In genomic region chr5:65242740-65243139, GRCm38 (mm10) we compare ENCODE assay signal across 8 mouse cellular contexts. TPM values are rescaled to one million over a fixed set of nuclear protein-coding genes. Genes with fewer than 3 reads are reported as not detected.
DNase-seq lines count a peak whose midpoint lies in the region; ATAC-seq lines count a peak whose summit lies in the region.

No protein-coding gene starts in this region.

- no peaks in the 10 kb centered on the region for H3K9me3 ChIP-seq in embryonic facial prominence, embryonic 14.5 days (ENCODE audit: control insufficient read depth, low read length)
- no peaks in the 10 kb centered on the region for H3K9me3 ChIP-seq in midbrain, embryonic 14.5 days (ENCODE audit: control insufficient read depth, low read length)

- peak; percentile 9 for DNase-seq in cerebellum, adult 11 months
- DNase-seq in cerebellum, adult 11-12 months = no peak
- peak; percentile 35 for DNase-seq in left cerebral cortex, postnatal 4 days
- no peak for DNase-seq in left cerebral cortex, adult 8-10 months (ENCODE audit: low spot score in 2 of 2)
- DNase-seq in ZHBTc4 (ENCODE audit: low read depth, low spot score) = peak; percentile 67
- DNase-seq in embryonic facial prominence, embryonic 14.5 days (ENCODE audit: low spot score) = peak; percentile 61
- DNase-seq in midbrain, embryonic 14.5 days = peak; percentile 77
- no peak for DNase-seq in layer of hippocampus, adult 9-10 months (ENCODE audit: low spot score)

- H3K9ac ChIP-seq in embryonic facial prominence, embryonic 14.5 days (ENCODE audit: low read depth, low read length) = no peak overlapping the region
- no peak overlapping the region for H3K9ac ChIP-seq in midbrain, embryonic 14.5 days (replicated peaks; ENCODE audit: low read length)

- 59% methylated on average over 5 of the region's 5 CpGs for WGBS in embryonic facial prominence, embryonic 14.5 days
- 54% methylated on average over 5 of the region's 5 CpGs for WGBS in midbrain, embryonic 14.5 days

- H3K27ac ChIP-seq in embryonic facial prominence, embryonic 14.5 days (replicated peaks; ENCODE audit: low read depth, low read length) = no peak overlapping the region
- no peak overlapping the region for H3K27ac ChIP-seq in midbrain, embryonic 14.5 days (replicated peaks; ENCODE audit: low read depth, low read length)

- H3K27me3 ChIP-seq in embryonic facial prominence, embryonic 14.5 days (replicated peaks; ENCODE audit: control insufficient read depth, insufficient read depth, low read length) = no peaks in the 10 kb centered on the region
- no peaks in the 10 kb centered on the region for H3K27me3 ChIP-seq in midbrain, embryonic 14.5 days (ENCODE audit: control insufficient read depth, insufficient read depth, low read length)

- H3K4me3 ChIP-seq in embryonic facial prominence, embryonic 14.5 days (ENCODE audit: low read depth, low read length) = no peak overlapping the region
- no peak overlapping the region for H3K4me3 ChIP-seq in midbrain, embryonic 14.5 days (replicated peaks; ENCODE audit: low read depth, low read length)

- peaks cover 22% of the 10 kb centered on the region; the same call in 1 of the 2 replicates for H3K36me3 ChIP-seq in embryonic facial prominence, embryonic 14.5 days (ENCODE audit: control insufficient read depth, insufficient read depth, low read length)
- H3K36me3 ChIP-seq in midbrain, embryonic 14.5 days (ENCODE audit: control insufficient read depth, insufficient read depth, low read length) = peaks cover 27% of the 10 kb centered on the region

- no peak for ATAC-seq in embryonic facial prominence, embryonic 14.5 days (ENCODE audit: low read depth)
- ATAC-seq in midbrain, embryonic 14.5 days (ENCODE audit: low FRiP score, low TSS enrichment) = no peak

- H3K4me2 ChIP-seq in embryonic facial prominence, embryonic 14.5 days (ENCODE audit: low read depth, low read length) = no peak overlapping the region
- no peak overlapping the region for H3K4me2 ChIP-seq in midbrain, embryonic 14.5 days (ENCODE audit: low read length)

- H3K4me1 ChIP-seq in embryonic facial prominence, embryonic 14.5 days (ENCODE audit: control insufficient read depth, insufficient read depth, low read length) = no peaks in the 10 kb centered on the region
- H3K4me1 ChIP-seq in midbrain, embryonic 14.5 days (ENCODE audit: control insufficient read depth, insufficient read depth, low read length) = no peaks in the 10 kb centered on the region

- intact Hi-C loops in left cerebral cortex, postnatal 4 days (cut with DNase I) = loop anchor here (10.0 kb wide), 2 partner anchors 238 to 358 kb away; no protein-coding TSS in a partner anchor

RNA-seq across cellular contexts. Expression of gene Wdr19, which starts 43.2 kb away (rescaled TPM):
- 10 to 100 TPM; 16.3 to 19.3 TPM for total RNA-seq in left cerebral cortex, postnatal 4 days (2021)
- total RNA-seq in left cerebral cortex, adult 8-10 months (2022) = 10 to 100 TPM; 20.5 to 23.6 (median 22.8) TPM
- polyA plus RNA-seq in embryonic facial prominence, embryonic 14.5 days (2014; fragmentation: Nextera tagmentation; extraction: Ambion mirVana) = 8.7 and 11.8 TPM in 2 replicates
- 11.3 and 18.3 TPM in 2 replicates for polyA plus RNA-seq in midbrain, embryonic 14.5 days (2014; fragmentation: Nextera tagmentation; extraction: Ambion mirVana)

Comparison
In these comparisons a context has a peak if more than half of its experiments do, and no peak if none do; other contexts are left out.
1. DNase-seq: peak in cerebellum, adult 11 months (single experiment), left cerebral cortex, postnatal 4 days (single experiment), ZHBTc4 (single experiment), embryonic facial prominence, embryonic 14.5 days (single experiment) and midbrain, embryonic 14.5 days (single experiment); none in cerebellum, adult 11-12 months (single experiment), left cerebral cortex, adult 8-10 months (0 of 2) and layer of hippocampus, adult 9-10 months (single experiment).